Mouse (Mus musculus) cortical plate, adult 2 months (tissue): Measurements from ENCODE around the gene Fzd1.

Source experiments
- CTCF ChIP-seq: fragments of 200-500 bp; IDR thresholded peaks from 2 replicates; pipeline ENCODE4 v1.5.1; 2011; ENCODE audit warnings: mild to moderate bottlenecking, control low read depth, low read length; ENCODE audit not compliant: insufficient read depth; ENCODE audit errors: extremely low read depth
- POLR2A ChIP-seq: fragments of 200-500 bp; IDR thresholded peaks from 2 replicates; pipeline ENCODE4 v1.6.1; 2011; ENCODE audit warnings: mild to moderate bottlenecking, low read length, control low read depth; ENCODE audit not compliant: insufficient read depth; ENCODE audit errors: extremely low read depth

DNA sequence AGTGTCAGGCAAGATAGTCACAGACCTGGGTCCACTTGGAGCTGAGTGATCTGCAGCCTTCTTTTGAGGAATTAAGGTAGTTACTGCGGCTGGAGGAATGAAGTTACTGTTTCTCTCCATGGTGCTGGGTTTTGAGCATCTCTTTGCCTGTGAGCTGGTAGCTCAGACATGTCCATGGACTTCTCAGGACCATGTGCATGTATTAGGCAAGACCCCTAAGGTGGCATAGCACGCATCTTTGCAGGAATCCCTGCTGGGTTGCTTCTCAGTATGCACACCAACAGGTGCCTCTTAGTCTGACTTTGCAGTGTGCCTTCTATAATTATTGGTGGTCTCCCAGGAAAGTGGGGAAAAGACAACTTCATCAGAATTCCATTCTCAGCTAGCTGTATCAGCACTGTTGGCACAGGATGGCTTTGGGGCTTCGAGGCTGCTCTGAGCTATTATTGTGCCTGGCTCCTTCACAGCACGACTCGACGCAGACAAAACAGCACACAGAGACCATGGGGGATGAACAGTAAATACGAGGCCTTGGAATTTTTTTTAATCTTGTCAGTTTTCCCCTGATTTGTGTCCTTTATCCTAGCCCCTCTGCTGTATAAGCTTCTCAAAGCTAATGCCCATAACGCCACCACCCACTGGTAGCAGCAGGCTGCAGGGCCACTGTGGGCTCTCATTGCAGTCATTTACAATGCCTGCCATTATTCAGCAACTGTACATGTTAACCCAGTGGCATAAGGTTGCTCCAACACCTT lies 43.4 kb upstream of the Fzd1 start:
- TF ChIP-seq POLR2A (no peak), CTCF (no peak)
